26 mouse cellular contexts compared by ENCODE assay signal in the genomic region with DNA sequence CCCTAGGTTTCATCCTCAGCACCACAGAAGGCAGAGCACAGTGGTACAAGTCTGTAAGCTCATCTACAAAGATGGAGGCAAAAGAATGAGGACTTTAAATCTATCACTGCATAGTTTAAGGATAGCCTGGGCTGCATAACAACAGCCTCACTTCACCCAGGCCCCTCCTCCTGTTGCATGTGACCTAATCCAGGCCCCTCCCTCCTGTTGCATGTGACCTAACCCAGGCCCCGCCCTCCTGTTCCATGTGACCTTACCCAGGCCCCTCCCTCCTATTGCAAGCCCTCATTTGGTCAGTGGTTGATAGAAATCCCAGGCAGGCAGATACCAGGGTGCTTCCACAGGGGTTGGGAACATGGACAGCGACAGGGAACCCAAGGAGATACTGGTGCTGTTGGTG.
"Had no signal": no experiment of that assay in that cellular context is flagged by ENCODE, and none has a peak within 500 bp of the region (broad histone marks: within the 10 kb centered on the region; RNA-seq: fewer than 3 reads in every experiment).

No protein-coding gene starts in this region.

- H3K4me1 ChIP-seq: liver, embryonic 13.5 days; liver, embryonic 15.5 days had no signal

- H3K9me3 ChIP-seq: hindbrain, embryonic 10.5 days; hindbrain, embryonic 12.5 days; limb, embryonic 13.5 days; limb, embryonic 15.5 days; liver, embryonic 13.5 days; liver, embryonic 15.5 days had no signal

- H3K36me3 ChIP-seq: heart, embryonic 12.5 days; hindbrain, embryonic 10.5 days; hindbrain, embryonic 12.5 days; kidney, embryonic 15.5 days; limb, embryonic 13.5 days; limb, embryonic 15.5 days; liver, embryonic 13.5 days; liver, embryonic 15.5 days had no signal

- DNase-seq: gastrocnemius, adult 2 months; gastrocnemius, postnatal 10 days; gastrocnemius, postnatal 25 days; heart, adult 2 months; heart, postnatal 10 days; heart, postnatal 4 days; kidney, adult 11 months; kidney, adult 2 months; kidney, adult 9 months; kidney, postnatal 14 days; kidney, postnatal 36 days; layer of hippocampus, adult 9-11 months; left cerebral cortex, postnatal 4 days; liver, embryonic 13.5 days had no signal

- ATAC-seq: hindbrain, embryonic 16.5 days; intestine, embryonic 16.5 days had no signal

- H3K4me2 ChIP-seq: heart, embryonic 12.5 days; hindbrain, embryonic 12.5 days; hindbrain, embryonic 14.5 days; kidney, embryonic 15.5 days; limb, embryonic 13.5 days; limb, embryonic 15.5 days; liver, embryonic 11.5 days; liver, embryonic 13.5 days; liver, embryonic 15.5 days had no signal

- H3K27ac ChIP-seq: gastrocnemius, adult 2 months; heart, adult 2 months; hindbrain, embryonic 10.5 days; hindbrain, embryonic 12.5 days; hindbrain, embryonic 14.5 days; kidney, embryonic 15.5 days; kidney, postnatal 0 days; limb, embryonic 13.5 days; limb, embryonic 15.5 days; liver, embryonic 13.5 days; liver, embryonic 15.5 days had no signal

- H3K4me3 ChIP-seq: gastrocnemius, adult 2 months; heart, adult 2 months; heart, embryonic 12.5 days; hindbrain, embryonic 10.5 days; hindbrain, embryonic 12.5 days; kidney, embryonic 15.5 days; limb, embryonic 13.5 days; limb, embryonic 15.5 days; liver, embryonic 13.5 days; liver, embryonic 15.5 days had no signal

- H3K9ac ChIP-seq: heart, embryonic 12.5 days; hindbrain, embryonic 12.5 days; hindbrain, embryonic 14.5 days; kidney, embryonic 15.5 days; limb, embryonic 13.5 days; limb, embryonic 15.5 days; liver, embryonic 13.5 days; liver, embryonic 15.5 days had no signal

- H3K27me3 ChIP-seq: hindbrain, embryonic 12.5 days; kidney, embryonic 15.5 days; liver, embryonic 13.5 days; liver, embryonic 15.5 days had no signal
